Mouse (Mus musculus) lung, embryonic 14.5 days (tissue): ENCODE results near the gene Socs5. TPM values are rescaled to one million over a fixed set of nuclear protein-coding genes. Genes with fewer than 3 reads are reported as not detected.
A peak's percentile ranks its signal among the peaks of the same experiment; 100 is the strongest.

Experiments
- ATAC-seq: fragments of 200-750 bp; cut with Nextera tagmentation; 2 replicates; pipeline ENCODE4 v1.8.0; 2017; ENCODE audit warnings: mild to moderate bottlenecking, moderate TSS enrichment, moderate library complexity; ENCODE audit not compliant: insufficient read depth
- DNase-seq: peaks from one replicate; pipeline ENCODE4 v3.0.0-alpha.2; 2015
- H3K27ac ChIP-seq: fragments of 300-500 bp; sonication (generic); 2 replicates; pipeline ENCODE4 v1.5.1; 2014; ENCODE audit warnings: low read depth, mild to moderate bottlenecking, moderate library complexity
- H3K27me3 ChIP-seq: fragments of 300-500 bp; sonication (generic); 2 replicates; pipeline ENCODE4 v1.6.1; 2014; ENCODE audit warnings: low read length, control low read depth; ENCODE audit not compliant: insufficient read depth
- H3K36me3 ChIP-seq: fragments of 300-500 bp; sonication (generic); 2 replicates; pipeline ENCODE4 v1.6.1; 2014; ENCODE audit warnings: control low read depth; ENCODE audit not compliant: insufficient read depth
- H3K4me1 ChIP-seq: fragments of 300-500 bp; sonication (generic); 2 replicates; pipeline ENCODE4 v1.6.1; 2014; ENCODE audit warnings: antibody characterized with exemption, control low read depth; ENCODE audit not compliant: insufficient read depth
- H3K4me2 ChIP-seq: fragments of 300-500 bp; sonication (generic); 2 replicates; pipeline ENCODE4 v1.6.1; 2014; ENCODE audit warnings: mild to moderate bottlenecking
- H3K4me3 ChIP-seq: fragments of 300-500 bp; sonication (generic); 2 replicates; pipeline ENCODE4 v1.5.1; 2014; ENCODE audit warnings: low read depth, low read length
- H3K9ac ChIP-seq: fragments of 300-500 bp; sonication (generic); 2 replicates; pipeline ENCODE4 v1.6.1; 2014
- H3K9me3 ChIP-seq: fragments of 300-500 bp; sonication (generic); 2 replicates; pipeline ENCODE4 v1.6.1; 2016; ENCODE audit warnings: low read depth, low read length, control low read depth
- CTCF ChIP-seq: IDR thresholded peaks from 2 replicates; pipeline ENCODE4 v1.5.1; 2016; ENCODE audit warnings: antibody characterized with exemption, low read depth
- WGBS: fragments of 180-500 bp; shearing (Covaris S2); extraction: QIAGEN DNeasy Blood & Tissue Kit; methylation state at CpG from one replicate; pipeline ENCODE4 v1.1.7; 2014; 5-methylcytosine and 5-hydroxymethylcytosine counted together
- polyA plus RNA-seq: library from polyadenylated mRNA; unstranded; fragments of >200 nt; fragmentation: Nextera tagmentation; extraction: Ambion mirVana; gene quantifications from 2 replicates; pipeline ENCODE4 v1.2.1, GENCODE M21; 2014

Gene Socs5
- polyA plus RNA-seq, 1 experiment from 2014 or later = 18.5 TPM

- TF ChIP-seq CTCF = no peak
- H3K4me2 ChIP-seq = no peak overlapping the region
- H3K36me3 ChIP-seq = no peaks in the 10 kb centered on the region
- H3K4me3 ChIP-seq = no peak overlapping the region
- H3K27ac ChIP-seq = no peak overlapping the region
- H3K27me3 ChIP-seq = no peaks in the 10 kb centered on the region
- no peaks in the 10 kb centered on the region for H3K4me1 ChIP-seq
- 79% methylated on average over 3 of the region's 3 CpGs for WGBS
- ATAC-seq = no peak
- no peaks in the 10 kb centered on the region for H3K9me3 ChIP-seq
- no peak overlapping the region for H3K9ac ChIP-seq
- DNase-seq = no peak
Measured at GRCm38 (mm10) chr17:87160270-87160669, 52.8 kb downstream of the Socs5 start.

GRCm38 (mm10) chr17:87164312-87164922, 56.9 kb downstream of the Socs5 start:
- no peak overlapping the region for H3K27ac ChIP-seq
- WGBS = 86% methylated on average over 7 of the region's 7 CpGs

GRCm38 (mm10) chr17:87167407-87167806, 59.9 kb downstream of the Socs5 start:
- H3K9ac ChIP-seq = no peak overlapping the region
- DNase-seq (no peak), ATAC-seq (no peak)
- no peaks in the 10 kb centered on the region for H3K27me3 ChIP-seq
- no peak overlapping the region for H3K4me3 ChIP-seq
- no peaks in the 10 kb centered on the region for H3K9me3 ChIP-seq
- 89% methylated on average over 5 of the region's 5 CpGs for WGBS
- H3K4me2 ChIP-seq = no peak overlapping the region
- no peaks in the 10 kb centered on the region for H3K4me1 ChIP-seq
- no peak overlapping the region for H3K27ac ChIP-seq
- no peaks in the 10 kb centered on the region for H3K36me3 ChIP-seq
- no peak for TF ChIP-seq CTCF

More at GRCm38 (mm10) chr17:87164312-87164922, 56.9 kb downstream of the Socs5 start:
- H3K4me3 ChIP-seq = no peak overlapping the region
- no peaks in the 10 kb centered on the region for H3K9me3 ChIP-seq
- no peak overlapping the region for H3K9ac ChIP-seq
- no peaks in the 10 kb centered on the region for H3K36me3 ChIP-seq
- no peaks in the 10 kb centered on the region for H3K27me3 ChIP-seq
- H3K4me1 ChIP-seq = no peaks in the 10 kb centered on the region
- no peak for ATAC-seq
- H3K4me2 ChIP-seq = no peak overlapping the region
- TF ChIP-seq CTCF = no peak
- no peak for DNase-seq

DNA sequence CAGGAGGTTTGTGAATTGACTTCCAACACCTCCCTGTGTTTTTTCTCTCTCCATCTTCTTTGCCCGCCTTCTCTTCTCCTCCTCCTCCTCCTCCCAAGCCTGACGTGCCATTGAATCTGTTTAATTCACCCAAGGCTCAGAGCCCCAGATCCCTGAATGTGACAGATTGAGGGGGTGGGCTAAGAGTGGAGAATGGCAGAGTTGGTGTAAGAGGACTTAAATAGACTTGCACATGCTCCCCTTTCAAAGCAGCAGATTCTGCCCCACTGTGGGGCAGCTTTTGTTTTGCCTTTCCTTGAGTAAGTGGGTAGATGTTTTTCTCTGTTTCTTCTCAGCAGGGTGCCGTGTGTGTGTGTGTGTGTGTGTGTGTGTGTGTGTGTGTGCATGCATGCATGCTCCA, 61.6 kb downstream of the Socs5 start:
- TF ChIP-seq CTCF = no peak
- 55% methylated on average over 3 of the region's 3 CpGs for WGBS

DNA sequence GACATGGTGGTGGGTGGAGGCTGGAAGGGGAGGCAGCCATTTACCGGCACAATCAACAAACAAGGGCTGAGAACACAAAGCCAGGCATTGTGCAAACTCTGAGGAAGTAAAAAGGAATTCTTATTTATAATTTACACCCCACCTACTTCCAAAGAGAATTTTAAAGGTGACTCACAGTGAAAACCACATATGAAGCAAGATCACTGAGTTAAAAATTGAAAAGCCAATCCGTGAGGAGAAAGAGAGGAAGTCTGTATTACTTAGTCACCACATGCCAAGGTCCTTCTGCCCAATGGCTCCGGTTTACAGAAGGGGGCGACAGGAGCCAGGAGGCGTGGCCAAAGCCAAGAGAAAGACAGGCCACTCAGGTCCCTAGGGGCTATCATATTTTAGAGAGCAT, 62.9 kb downstream of the Socs5 start:
- Histone ChIP-seq H3K4me2 (no peak overlapping the region), H3K27ac (no peak overlapping the region), H3K4me3 (no peak overlapping the region), H3K9ac (no peak overlapping the region), H3K27me3 (no peaks in the 10 kb centered on the region), H3K9me3 (no peaks in the 10 kb centered on the region; the same call in 1 of the 2 replicates), H3K4me1 (no peaks in the 10 kb centered on the region), H3K36me3 (no peaks in the 10 kb centered on the region)
- ATAC-seq (no peak), DNase-seq (no peak)
- 47% methylated on average over 5 of the region's 5 CpGs for WGBS
- TF ChIP-seq CTCF = no peak

More for the DNA sequence above, 61.6 kb downstream of the Socs5 start:
- DNase-seq (no peak), ATAC-seq (no peak)
- no peaks in the 10 kb centered on the region for H3K4me1 ChIP-seq
- no peak overlapping the region for H3K4me3 ChIP-seq
- no peak overlapping the region for H3K27ac ChIP-seq
- no peaks in the 10 kb centered on the region for H3K27me3 ChIP-seq
- no peaks in the 10 kb centered on the region for H3K36me3 ChIP-seq
- no peak overlapping the region for H3K4me2 ChIP-seq
- H3K9me3 ChIP-seq = no peaks in the 10 kb centered on the region; the same call in 1 of the 2 replicates
- H3K9ac ChIP-seq = no peak overlapping the region

DNA sequence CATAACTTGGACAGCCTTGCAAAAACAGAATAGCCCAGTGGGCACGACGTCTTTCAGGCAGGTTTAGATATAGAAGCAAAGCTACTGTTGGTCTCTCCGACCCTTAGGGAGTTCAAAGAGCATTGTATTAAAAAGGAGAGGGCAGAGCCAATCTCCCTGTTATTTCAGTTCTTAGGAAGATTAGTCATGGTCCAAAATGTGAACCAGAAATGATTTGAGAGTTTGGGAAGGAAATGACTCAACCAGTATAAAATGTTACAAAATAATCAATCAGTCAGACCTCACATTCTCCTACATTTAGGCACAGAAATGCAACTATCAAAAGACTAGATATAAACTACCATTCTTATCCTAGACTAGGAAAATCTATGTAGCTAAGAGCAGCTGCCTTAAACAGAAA, 64.6 kb downstream of the Socs5 start:
- Histone ChIP-seq H3K9me3 (no peaks in the 10 kb centered on the region; the same call in 1 of the 2 replicates), H3K9ac (no peak overlapping the region), H3K4me2 (no peak overlapping the region), H3K4me3 (no peak overlapping the region), H3K27me3 (no peaks in the 10 kb centered on the region), H3K27ac (no peak overlapping the region), H3K4me1 (peaks cover 13% of the 10 kb centered on the region; the same call in 1 of the 2 replicates), H3K36me3 (no peaks in the 10 kb centered on the region)
- DNase-seq = no peak
- no peak for TF ChIP-seq CTCF
- ATAC-seq = no peak
- 76% methylated on average over 3 of the region's 3 CpGs for WGBS

DNA sequence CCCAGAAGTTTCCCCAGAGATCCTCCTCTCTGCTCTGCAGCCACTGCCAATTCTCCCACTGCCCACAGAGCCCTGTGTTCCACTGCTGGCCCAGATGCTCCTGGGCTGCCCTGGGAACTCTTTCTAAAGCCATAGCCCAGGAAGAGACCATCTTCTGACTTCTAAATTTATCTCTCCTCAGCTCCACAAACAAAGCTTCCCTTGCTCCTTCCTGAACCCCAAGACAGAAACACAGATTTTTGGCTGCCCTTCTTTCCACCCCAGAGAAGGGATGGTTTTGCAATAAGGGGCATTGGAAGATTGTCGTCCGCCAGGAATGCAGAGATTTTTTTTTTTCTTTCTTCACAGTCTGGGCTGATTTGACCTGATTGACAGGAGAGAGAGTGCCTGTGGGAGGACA, 66.5 kb downstream of the Socs5 start:
- no peak for TF ChIP-seq CTCF
- Histone ChIP-seq H3K4me3 (no peak overlapping the region), H3K4me2 (no peak overlapping the region), H3K27me3 (no peaks in the 10 kb centered on the region), H3K4me1 (peaks cover 13% of the 10 kb centered on the region; the same call in 1 of the 2 replicates), H3K9ac (no peak overlapping the region), H3K36me3 (no peaks in the 10 kb centered on the region), H3K27ac (peak overlapping the region; percentile 58), H3K9me3 (no peaks in the 10 kb centered on the region; the same call in 1 of the 2 replicates)
- ATAC-seq = no peak
- WGBS = 44% methylated on average over 2 of the region's 2 CpGs
- peak; percentile 68 for DNase-seq
